Mouse (Mus musculus): ENCODE results near the gene Ipo11. TPM values are rescaled to one million over a fixed set of nuclear protein-coding genes. Genes with fewer than 3 reads are reported as not detected.
A peak's percentile ranks its signal among the peaks of the same experiment; 100 is the strongest.
"Not testable (repeated sequence)": the region's sequence is repeated elsewhere in the genome, so short reads cannot be mapped to it uniquely, and the experiment has no call there.

The Ipo11 gene
- 62.4 and 67.1 TPM in 2 replicates for total RNA-seq (2014; fragmentation: Nextera tagmentation)
- 53.6 and 60.1 TPM in 2 replicates for total RNA-seq (2017)

DNA sequence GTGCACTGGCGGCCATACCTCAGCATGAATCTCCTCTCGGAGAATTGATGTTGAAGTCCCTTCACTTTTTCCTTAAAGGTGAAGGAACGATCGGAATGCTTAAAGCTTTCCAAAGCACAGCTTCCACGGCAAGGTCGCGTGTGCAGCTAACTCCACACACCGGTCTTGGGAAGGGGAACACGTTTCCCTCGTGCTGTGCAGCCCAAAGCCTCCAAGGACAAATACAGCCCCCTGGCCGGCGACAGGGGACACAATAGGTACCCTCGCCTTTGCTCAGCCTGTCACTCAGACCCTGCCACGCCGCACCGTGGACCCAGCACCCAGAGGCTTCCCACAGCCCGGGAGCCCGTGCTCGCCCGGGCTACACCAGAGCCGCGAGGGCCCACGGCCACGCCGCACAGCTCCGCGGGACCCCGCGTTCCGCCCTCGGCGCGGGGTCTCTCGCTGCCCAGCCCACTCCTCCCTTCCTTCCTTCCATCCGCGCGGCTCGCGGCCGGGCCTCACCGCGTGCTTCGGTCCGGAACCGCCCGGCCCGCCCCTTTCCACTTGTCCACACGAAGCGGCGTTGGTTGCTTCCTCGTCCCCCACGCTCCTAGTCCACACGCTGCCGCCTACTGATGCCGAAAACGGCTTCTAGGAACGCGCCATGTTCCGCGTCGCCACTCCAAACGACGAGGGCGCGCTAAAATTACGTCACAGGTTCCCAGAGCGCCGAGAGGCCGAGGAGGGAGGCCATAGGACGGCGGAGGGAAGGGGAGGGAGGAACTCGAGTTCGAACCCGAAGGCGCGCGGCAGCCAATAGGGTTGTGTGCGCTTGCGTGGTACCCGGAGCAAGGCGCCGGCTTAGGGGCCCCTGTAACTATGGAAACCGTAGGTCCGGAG lies at the start of gene Ipo11:
Ipo11 (minus strand) TSS at position 703 of the 882 bp plus-strand sequence.
- peak; percentile 96 for ATAC-seq (replicated peaks; ENCODE audit: low FRiP score, low TSS enrichment, poor library complexity, severe bottlenecking)

DNA sequence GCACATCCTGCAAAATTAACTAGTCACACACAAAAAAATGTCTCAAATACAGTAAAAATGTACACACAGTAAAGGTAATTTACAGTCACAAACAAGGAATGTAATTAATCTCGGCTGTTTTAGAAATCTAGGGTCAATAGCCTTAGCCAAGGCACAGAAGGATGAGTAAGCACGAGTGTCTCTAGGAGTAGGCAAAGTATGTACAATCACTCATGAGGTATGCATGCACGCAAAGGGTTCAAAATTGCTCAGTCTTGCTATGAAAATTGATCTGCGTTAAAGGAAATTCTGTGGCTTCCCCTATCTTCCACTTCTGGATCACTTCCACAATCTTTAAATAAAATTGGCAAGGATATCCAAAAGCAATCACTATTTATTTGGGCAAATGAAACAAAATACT lies 24.7 kb upstream of the Ipo11 start:
- ATAC-seq (replicated peaks; ENCODE audit: low FRiP score, low TSS enrichment, poor library complexity, severe bottlenecking) = no peak

DNA sequence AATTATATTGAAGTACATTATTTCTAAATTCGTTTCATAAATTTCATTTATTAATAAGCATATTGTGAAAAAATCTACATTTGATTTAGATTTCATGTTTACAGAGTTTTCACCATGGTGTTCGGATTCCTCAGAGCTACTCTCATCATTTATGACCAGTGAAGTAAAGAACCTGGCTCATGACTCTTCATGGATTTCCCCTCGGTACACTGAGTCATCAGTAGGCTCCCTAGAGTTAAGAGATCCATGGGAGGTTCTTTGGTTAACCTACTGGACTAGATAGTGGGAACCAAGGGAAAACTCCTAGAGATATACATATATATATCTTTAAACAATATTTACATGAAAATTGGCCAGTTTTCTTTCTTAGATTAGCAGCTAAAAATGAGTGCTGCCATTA lies 23.8 kb upstream of the Ipo11 start:
- no peak for ATAC-seq (replicated peaks; ENCODE audit: low FRiP score, low TSS enrichment, poor library complexity, severe bottlenecking)

DNA sequence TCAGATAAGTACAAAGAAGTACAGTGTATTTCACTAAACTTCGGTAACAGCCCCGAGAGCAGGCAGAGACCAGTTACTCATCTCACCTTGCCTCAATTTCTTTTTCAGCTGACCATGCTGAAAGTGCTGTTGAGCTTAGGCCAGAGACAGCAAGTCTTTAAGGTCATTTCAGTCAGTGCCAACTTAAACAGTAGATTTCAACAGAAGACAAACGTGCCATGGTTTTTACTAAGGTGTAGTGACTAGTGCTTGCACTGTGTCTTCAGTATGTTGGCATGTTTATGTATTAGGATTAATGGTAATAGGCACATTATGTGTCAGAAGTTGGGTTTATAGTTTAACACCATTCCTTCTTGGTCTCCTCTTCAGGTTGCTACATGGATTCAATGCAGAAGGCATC lies 21.5 kb upstream of the Ipo11 start:
- no peak for ATAC-seq (replicated peaks; ENCODE audit: low FRiP score, low TSS enrichment, poor library complexity, severe bottlenecking)

DNA sequence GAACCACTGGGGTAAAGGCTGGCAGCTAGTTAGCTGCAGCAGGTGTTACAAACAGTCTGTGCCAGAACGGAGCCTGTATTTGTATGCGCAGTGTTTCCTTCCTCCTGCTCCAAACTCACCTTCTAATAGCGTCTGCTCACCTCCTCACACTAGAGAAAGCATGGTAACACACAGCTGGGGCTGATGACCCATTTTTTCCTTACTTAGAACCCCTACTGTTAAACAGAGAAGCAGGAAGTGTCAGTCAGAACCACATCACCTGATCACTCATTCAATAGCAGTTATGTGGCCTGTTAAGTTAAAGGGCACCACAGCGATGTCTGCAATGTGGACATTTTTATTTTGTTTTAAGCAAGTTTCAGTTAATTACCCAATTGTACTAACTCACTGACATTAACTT lies 20.8 kb upstream of the Ipo11 start:
- no peak for ATAC-seq (replicated peaks; ENCODE audit: low FRiP score, low TSS enrichment, poor library complexity, severe bottlenecking)

DNA sequence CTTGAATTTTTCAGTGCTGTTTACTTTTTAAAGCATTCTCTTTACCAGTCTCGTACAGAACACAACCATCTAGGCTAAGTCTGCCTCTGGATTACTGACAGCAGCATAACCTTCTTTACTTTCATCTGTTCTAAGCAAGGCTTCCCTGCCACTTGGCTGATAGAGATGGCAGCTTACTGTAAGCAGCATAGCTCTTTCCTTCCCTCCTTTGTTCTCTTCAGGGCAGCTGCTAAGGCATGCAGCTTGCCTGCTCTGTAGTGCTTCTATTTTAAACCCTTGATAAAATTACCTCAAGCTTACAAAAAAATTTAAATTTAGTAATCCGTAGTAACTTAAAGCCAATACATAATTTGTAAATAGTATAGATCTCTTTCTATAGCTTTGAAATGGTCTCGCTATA lies 18.1 kb upstream of the Ipo11 start:
- ATAC-seq (replicated peaks; ENCODE audit: low FRiP score, low TSS enrichment, poor library complexity, severe bottlenecking) = no peak

DNA sequence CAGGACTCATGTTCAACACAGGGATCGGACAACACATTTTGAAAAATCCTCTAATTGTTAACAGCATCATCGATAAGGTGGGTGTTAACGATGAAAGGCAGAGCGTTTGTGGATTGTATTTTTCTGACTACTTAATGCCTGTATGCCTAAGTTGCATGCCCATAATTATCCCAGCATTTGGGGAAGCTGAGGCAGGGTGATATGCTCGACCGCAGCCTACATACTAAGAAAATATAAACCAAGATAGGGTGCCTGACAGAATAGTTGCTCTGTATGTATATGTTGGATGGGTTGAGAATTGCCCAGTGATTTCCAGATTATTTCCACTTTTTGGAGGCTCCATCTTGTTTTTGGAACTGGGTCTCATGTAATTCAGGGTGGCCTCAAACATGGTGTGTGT lies 10.8 kb upstream of the Ipo11 start:
- no peak for ATAC-seq (replicated peaks; ENCODE audit: low FRiP score, low TSS enrichment, poor library complexity, severe bottlenecking)

DNA sequence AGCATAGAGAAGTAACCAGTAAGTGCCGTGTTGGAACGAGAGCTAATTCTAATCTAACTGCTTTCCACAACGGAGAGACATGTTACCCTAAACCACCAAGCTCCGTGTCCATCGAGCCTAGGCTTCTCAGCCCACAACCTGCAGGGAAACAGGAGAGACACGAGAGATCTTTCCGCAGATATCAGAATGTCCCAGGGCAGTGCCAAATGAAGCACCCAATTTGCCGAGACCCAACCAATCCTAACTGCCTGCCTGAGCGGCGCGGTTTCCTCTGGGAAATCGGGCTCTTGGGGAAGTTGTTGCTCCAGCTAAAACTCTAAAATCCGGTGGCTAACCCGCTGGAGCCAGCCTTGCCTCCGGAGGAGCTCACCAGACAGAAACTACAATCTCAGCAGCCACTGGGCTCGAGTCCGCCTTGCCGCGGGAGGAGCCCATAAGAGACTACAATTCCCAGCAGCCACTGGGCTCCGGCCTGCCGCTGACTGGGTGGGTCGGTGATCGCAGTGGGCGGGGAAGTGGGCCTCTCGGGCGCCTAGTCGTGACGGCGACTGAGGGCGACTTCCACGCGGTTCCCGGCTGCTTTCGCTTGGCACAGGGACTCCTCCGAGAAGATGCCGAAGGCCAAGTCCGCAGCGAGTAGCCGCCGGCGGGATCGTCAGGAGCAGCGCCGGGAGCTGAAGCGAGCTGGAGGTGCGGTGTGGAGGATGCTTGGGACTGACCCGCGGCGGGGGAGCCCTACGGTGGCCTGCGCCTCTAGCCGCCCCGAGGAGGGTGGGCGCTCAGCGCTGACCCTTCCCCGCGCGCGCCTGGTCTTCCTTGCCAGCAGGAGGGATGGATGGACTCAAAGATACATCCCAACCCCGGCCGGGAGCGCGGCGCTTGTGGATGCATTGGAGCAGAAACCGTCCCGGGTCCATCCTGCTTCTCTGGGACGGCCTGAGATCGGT lies 10.1 kb upstream of the Ipo11 start, which contains the start of gene Dimt1:
Dimt1 (plus strand) TSS at position 534 of the 947 bp plus-strand sequence.
- ATAC-seq (replicated peaks; ENCODE audit: low FRiP score, low TSS enrichment, poor library complexity, severe bottlenecking) = peak; percentile 99

DNA sequence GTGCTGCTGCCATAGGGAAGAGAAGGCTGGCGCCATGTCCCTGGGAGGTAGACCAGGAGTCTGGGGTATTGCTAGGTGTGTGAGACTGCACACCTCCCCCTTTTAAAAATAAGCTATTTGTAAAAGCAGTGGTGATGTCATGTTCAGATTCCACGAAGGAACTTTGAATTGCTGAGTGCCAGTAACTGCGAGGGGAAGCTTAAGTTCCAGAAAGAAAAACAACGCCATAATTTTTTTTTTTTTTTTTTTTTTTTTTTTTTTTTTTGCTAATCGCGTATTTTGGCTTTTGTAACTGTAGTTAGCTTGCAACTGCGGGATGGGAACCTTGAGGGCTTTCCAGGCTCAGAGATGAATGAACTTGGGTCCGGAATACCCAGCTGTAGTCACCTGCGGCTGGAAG lies 8.8 kb upstream of the Ipo11 start:
- ATAC-seq (replicated peaks; ENCODE audit: low FRiP score, low TSS enrichment, poor library complexity, severe bottlenecking) = no peak

DNA sequence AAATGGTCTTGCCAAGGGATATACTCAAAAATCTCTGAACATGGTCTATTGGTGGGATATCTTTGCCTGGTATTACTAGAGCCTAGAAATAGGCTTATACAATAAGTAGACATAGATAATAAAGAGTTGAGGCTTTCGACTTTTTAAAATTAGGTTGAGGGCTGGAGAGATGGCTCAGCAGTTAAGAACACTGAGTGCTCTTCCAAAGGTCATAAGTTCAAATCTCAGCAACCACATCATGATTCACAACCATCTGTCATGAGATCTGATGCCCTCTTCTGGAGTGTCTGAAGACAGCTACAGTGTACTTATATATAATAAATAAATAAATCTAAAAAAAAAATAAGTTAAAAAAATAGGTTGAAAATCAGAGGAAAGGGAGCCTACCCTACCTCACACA lies 6.0 kb upstream of the Ipo11 start:
- no peak for ATAC-seq (replicated peaks; ENCODE audit: low FRiP score, low TSS enrichment, poor library complexity, severe bottlenecking)

DNA sequence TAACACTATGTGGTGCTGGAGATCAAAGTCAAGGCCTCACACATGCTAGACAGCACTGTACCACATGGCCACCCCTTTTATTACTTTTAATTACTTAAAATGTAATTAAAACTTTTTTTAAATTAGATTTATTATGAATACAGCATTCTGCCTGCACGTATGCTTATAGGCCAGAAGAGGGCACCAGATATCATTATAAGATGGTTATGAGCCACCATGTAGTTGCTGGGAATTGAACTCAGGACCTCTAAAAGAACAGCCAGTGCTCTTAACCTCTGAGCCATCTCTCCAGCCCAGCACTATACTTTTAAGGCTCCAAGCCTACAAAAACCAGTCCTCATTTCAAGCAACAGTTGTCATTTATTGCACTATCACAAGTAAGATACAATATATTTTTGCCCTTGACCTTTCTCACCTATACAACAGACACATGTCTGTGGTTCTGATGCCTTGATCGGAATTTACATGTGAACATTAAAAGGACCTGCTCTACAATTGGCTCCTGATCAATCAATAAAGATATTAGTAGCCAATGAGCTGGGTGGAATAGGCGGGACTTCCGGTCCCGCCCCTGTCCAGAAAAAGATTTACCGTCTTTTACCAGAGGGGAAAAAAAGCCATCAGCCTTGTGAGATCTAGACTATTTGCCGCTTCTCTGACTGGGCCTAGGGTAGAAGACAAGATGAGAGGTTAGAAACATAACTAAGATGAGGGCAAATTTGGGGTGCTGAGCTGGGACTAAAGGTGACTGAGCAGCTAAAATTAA lies 4.6 kb upstream of the Ipo11 start:
- no peak for ATAC-seq (replicated peaks; ENCODE audit: low FRiP score, low TSS enrichment, poor library complexity, severe bottlenecking)

DNA sequence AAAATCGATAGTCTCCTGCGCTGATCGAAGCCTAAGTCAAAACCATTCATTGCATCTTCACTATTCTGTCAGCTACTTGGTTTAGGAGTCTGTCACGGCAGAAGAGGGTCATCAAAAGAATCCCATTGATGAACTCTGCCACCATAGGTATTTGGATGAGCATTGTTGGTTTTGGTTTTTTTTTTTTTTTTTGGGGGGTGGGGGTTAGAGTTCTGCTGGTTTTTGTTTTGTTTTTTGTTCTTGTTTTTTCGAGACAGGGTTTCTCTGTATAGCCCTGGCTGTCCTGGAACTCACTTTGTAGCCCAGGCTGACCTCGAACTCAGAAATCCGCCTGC lies 347 bp upstream of the Ipo11 start:
- ATAC-seq (replicated peaks; ENCODE audit: low FRiP score, low TSS enrichment, poor library complexity, severe bottlenecking) = no peak

DNA sequence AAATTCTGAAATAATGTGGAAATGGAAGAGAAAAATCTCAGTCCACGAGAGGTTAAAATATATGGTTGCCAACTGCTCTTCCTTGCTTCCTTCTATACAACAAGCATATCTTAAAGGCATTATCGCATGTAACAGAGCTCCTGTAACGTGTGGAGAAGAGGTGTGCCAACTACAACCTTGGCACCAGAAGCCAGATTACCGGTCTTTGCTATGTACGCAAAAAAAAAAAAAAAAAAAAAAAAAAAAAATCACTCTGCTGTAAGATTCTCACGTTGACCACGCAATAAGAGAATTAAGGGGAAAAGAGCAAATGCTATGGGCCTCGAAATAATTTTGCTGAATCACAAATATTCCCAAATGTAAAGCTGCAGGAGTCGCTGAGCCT lies 895 bp downstream of the Ipo11 start:
- ATAC-seq (replicated peaks; ENCODE audit: low FRiP score, low TSS enrichment, poor library complexity, severe bottlenecking) = peak; percentile 60

DNA sequence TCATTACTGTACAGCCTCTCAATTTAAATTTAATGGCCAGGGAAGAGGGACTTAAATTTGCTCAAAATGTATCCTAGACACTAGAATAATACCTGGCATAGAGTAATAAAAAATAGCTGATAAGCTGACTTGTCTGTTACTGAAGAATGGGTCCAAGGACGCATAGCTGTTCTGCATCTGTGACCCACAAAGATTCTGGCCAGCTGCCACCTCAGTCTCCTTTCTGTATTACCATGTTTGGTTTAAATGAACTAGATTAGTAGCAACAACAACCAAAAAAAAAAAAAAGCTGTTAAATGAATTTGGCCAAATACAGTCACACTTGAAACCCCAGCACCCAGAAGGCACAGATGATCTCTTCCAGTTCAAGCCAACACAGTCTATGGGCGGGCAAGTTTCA lies 7.6 kb downstream of the Ipo11 start:
- ATAC-seq (replicated peaks; ENCODE audit: low FRiP score, low TSS enrichment, poor library complexity, severe bottlenecking) = peak; percentile 11; the same call in 1 of the 2 replicates

DNA sequence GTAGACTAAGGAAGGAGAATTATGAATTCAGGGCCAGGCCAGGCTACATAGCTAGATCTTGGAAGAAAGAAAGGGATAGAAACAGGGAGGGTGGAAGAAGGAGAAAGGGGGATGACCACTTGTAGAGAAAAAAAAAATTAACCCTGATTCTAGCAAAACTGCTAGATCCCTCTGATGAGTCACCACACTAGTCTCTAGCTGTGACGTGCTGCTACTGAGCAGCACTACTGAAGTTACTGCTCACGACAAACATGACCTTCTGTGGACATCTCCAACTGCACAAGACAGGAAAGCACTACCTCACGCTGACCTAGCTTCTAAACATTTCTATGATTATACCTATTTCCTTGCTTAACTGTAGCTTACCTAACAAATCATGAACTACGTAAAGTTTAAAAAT lies 8.5 kb downstream of the Ipo11 start:
- ATAC-seq (replicated peaks; ENCODE audit: low FRiP score, low TSS enrichment, poor library complexity, severe bottlenecking) = no peak

DNA sequence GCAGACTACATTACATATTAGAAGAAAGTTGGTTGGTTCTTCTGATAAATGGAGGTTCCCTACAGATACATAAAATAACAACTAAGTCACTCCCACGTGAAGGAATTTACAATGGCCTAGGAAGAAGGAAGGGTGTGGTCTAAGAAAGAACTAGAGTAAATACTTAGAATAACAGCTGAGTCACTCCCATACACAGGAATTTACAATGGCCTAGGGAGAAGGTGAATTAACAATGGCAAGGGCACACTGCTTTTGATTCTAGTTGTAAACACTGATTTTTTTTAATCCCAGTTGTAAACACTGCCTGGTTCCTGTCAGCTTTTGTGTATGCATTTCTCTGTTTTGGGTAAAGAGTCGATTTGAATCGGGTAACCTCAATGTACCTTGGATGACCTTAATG lies 10.8 kb downstream of the Ipo11 start:
- not testable (repeated sequence) for ATAC-seq (replicated peaks; ENCODE audit: low FRiP score, low TSS enrichment, poor library complexity, severe bottlenecking)

DNA sequence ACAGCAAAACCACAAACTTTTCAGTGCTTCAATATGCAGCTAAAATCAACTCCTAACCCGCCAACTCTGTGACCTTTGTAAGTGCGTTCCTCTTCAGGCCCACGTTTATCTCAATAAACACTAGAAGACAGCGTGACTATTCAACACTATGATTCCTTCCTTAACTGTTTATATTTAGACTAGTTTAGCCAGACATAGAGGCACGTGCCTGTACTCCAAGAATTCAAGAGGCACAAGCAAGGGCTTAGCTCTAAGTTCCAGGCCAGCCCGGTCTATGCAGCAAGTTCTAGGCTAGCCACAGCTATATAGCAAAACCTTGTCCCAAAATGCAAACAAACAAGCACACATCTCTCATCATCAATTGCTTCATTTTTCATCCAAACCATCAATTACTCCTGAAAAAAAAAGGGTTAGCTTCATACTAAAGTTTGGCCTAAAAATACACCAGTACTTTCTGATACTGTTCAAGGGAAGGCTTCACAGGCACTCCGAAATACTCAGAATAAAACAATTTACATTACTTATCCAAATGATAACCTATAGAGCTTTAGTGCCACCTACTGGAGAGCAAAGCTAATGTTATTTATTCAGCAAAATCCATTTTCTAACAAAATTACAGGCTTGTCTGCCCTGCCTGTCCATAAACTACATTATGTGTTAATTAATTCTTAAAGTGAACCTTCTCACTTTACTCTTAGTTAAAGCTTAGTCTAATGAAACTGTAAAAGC lies 18.3 kb downstream of the Ipo11 start:
- peak; percentile 64 for ATAC-seq (replicated peaks; ENCODE audit: low FRiP score, low TSS enrichment, poor library complexity, severe bottlenecking)

DNA sequence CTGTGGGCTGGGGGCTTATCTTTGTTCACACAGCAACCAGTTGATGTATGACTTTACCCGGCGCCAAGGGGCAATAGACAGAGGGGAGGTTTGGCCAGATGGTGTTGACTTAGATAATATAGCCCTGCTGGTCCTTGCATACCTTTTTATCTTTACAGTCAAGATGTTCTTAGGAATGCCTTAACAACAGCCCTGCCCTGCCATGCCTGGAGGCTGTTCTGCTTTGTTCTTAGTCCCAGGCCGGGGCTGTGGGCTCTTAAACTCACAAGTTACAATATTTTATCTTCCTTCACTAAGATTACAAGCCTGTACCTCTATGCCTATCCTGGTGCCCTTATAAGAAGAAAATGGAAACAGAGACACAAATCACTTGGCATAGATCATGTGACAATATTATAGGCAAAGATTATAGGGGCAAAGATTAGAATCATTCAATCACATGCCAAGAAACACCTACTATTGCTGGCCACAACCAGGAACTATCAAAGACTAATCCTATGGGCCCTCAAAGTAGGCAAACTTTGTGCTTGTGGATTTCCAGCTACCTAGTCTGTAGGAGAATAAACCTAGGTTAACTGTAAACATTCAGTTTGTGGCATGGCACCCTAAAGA lies 23.5 kb downstream of the Ipo11 start:
- peak; percentile 64 for ATAC-seq (replicated peaks; ENCODE audit: low FRiP score, low TSS enrichment, poor library complexity, severe bottlenecking)

DNA sequence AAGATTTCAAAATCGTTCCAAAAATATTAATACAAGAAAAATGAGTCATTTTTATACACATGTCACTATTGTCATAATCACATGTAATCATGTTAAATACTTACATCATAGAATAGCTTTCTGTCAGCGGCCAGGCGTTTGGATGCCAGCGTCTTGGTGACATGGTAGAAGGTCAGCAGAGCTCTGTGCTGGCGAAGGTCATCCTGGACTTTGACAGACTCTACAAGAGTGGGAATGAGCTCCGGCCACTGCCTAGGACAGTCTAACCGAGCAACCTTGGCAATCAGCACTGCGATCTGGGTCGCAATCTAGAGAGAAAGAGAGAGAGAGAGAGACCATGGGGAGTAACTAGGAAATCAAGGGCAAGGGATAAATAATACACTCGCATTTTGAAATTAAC lies 26.7 kb downstream of the Ipo11 start:
- ATAC-seq (replicated peaks; ENCODE audit: low FRiP score, low TSS enrichment, poor library complexity, severe bottlenecking) = no peak
